Mouse (Mus musculus) lung, postnatal 0 days (tissue): ENCODE results near the gene Fancg.

Experiments
- CTCF ChIP-seq: IDR thresholded peaks from 2 replicates; pipeline ENCODE4 v1.5.1; 2016; ENCODE audit warnings: antibody characterized with exemption, mild to moderate bottlenecking
- EP300 ChIP-seq: IDR thresholded peaks from 2 replicates; pipeline ENCODE4 v1.6.1; 2016; ENCODE audit warnings: antibody characterized with exemption, mild to moderate bottlenecking, control low read depth

- TF ChIP-seq CTCF (no peak), EP300 (no peak)
Measured at GRCm38 (mm10) chr4:42956581-42956980, 53.7 kb downstream of the Fancg start.
